Mouse (Mus musculus) spleen, adult 2 months (tissue): ENCODE measurements around the gene Yif1b.

Experiments used
- CTCF ChIP-seq: fragments of 200-500 bp; IDR thresholded peaks from 2 replicates; pipeline ENCODE4 v1.5.1; 2011; ENCODE audit warnings: mild to moderate bottlenecking, inconsistent platforms; ENCODE audit not compliant: insufficient read depth, insufficient read length, insufficient replicate concordance; ENCODE audit errors: extremely low read depth
- POLR2A ChIP-seq: fragments of 200-500 bp; IDR thresholded peaks from 2 replicates; pipeline ENCODE4 v1.6.1; 2011; ENCODE audit warnings: low read depth, low read length, inconsistent platforms

- TF ChIP-seq CTCF = no peak
- no peak for TF ChIP-seq POLR2A
These were observed 25.8 kb upstream of the Yif1b start for GRCm38 (mm10) chr7:29212199-29212765.
